Mouse (Mus musculus): Measurements from ENCODE around the gene Timp2. TPM values are rescaled to one million over a fixed set of nuclear protein-coding genes. Genes with fewer than 3 reads are reported as not detected.
A peak's percentile ranks its signal among the peaks of the same experiment; 100 is the strongest.
"Not testable (repeated sequence)": the region's sequence is repeated elsewhere in the genome, so short reads cannot be mapped to it uniquely, and the experiment has no call there.

Timp2 gene
- polyA plus RNA-seq, 1 experiment from 2014 or later, result 38.9 TPM

DNA sequence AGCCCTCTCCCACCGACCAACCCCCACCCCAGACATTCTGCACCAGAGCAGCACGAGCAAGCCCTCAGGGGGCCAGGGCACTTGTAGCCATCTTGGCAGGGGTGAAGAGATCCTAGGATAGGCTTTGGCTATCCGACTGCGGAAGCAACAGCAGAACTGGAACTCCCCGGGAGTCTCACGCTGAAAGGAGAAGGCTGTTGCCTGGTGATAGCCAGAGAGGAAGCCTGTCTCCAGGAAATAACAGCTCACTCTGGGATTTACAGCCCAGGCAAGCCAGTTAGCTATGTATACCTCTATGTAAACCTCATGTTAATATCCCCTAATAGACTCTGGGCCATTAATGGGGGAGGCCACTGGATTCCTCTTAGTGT lies 45.0 kb upstream of the Timp2 start:
- H3K4me3 ChIP-seq (ENCODE audit: low read depth, low read length), result peak overlapping the region; percentile 44
- peaks cover 41% of the 10 kb centered on the region for H3K36me3 ChIP-seq (ENCODE audit: control insufficient read depth, insufficient read depth)
- peaks cover 9% of the 10 kb centered on the region; the same call in 1 of the 2 replicates for H3K4me1 ChIP-seq (replicated peaks; ENCODE audit: control insufficient read depth, insufficient read depth, low read length)
- WGBS, result 7% methylated on average over 6 of the region's 6 CpGs
- H3K27me3 ChIP-seq (replicated peaks; ENCODE audit: control insufficient read depth, insufficient read depth, low read length), result no peaks in the 10 kb centered on the region
- H3K9ac ChIP-seq (ENCODE audit: low read depth, low read length), result peak overlapping the region; percentile 56
- H3K27ac ChIP-seq (ENCODE audit: low read depth, low read length), result peak overlapping the region; percentile 93
- H3K9me3 ChIP-seq (ENCODE audit: control insufficient read depth), result no peaks in the 10 kb centered on the region
- TF ChIP-seq CTCF (IDR thresholded peaks at IDR 0.05; ENCODE audit: low read depth), result no peak
- ATAC-seq, result 0 out of 2 replicates have a peak, but pooled peaks have one; percentile 4
- peak overlapping the region; percentile 84 for H3K4me2 ChIP-seq (replicated peaks; ENCODE audit: low read depth)

DNA sequence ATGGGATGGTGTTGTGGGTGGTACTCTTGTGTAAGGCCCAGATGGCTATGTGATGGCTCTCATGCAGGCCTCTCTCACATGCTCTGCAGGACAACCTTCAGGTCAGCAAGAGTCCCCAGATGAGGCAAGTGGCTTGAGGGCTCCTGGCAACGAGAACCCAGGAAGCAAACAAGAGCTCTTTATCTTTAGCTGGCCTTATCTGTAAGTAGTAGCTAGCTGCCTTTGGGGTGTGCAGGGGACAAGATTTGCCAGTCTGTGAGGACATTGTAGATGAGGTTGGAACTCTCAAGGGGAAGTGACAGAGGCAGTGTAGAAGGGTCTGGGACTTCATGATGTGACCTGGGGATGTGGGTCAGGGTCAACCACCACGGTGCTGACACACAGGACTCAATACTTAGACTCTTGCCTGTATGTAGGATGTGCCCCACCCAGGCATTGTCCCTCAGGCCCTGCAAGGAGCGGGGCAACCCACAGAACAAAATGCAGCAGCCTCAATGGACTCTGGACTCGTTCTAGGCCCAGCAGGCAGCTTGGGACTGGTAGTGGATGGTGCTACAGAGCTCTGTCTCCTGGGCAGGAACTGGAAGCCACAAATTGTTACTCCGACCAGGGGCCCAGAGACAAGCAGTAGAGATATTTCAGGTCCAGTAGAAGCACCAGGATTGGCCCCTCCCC lies 44.5 kb upstream of the Timp2 start:
- no peak for TF ChIP-seq CTCF (IDR thresholded peaks at IDR 0.05; ENCODE audit: low read depth)
- Histone ChIP-seq H3K4me2 (replicated peaks; ENCODE audit: low read depth) (peak overlapping the region; percentile 84), H3K27me3 (replicated peaks; ENCODE audit: control insufficient read depth, insufficient read depth, low read length) (no peaks in the 10 kb centered on the region), H3K27ac (ENCODE audit: low read depth, low read length) (peak overlapping the region; percentile 93), H3K9ac (ENCODE audit: low read depth, low read length) (peak overlapping the region; percentile 56; the same call in 1 of the 2 replicates), H3K4me3 (ENCODE audit: low read depth, low read length) (peak overlapping the region; percentile 44), H3K36me3 (ENCODE audit: control insufficient read depth, insufficient read depth) (peaks cover 43% of the 10 kb centered on the region), H3K4me1 (replicated peaks; ENCODE audit: control insufficient read depth, insufficient read depth, low read length) (peaks cover 9% of the 10 kb centered on the region; the same call in 1 of the 2 replicates), H3K9me3 (ENCODE audit: control insufficient read depth) (no peaks in the 10 kb centered on the region)
- 27% methylated on average over 5 of the region's 5 CpGs for WGBS
- peak; percentile 58 for ATAC-seq

DNA sequence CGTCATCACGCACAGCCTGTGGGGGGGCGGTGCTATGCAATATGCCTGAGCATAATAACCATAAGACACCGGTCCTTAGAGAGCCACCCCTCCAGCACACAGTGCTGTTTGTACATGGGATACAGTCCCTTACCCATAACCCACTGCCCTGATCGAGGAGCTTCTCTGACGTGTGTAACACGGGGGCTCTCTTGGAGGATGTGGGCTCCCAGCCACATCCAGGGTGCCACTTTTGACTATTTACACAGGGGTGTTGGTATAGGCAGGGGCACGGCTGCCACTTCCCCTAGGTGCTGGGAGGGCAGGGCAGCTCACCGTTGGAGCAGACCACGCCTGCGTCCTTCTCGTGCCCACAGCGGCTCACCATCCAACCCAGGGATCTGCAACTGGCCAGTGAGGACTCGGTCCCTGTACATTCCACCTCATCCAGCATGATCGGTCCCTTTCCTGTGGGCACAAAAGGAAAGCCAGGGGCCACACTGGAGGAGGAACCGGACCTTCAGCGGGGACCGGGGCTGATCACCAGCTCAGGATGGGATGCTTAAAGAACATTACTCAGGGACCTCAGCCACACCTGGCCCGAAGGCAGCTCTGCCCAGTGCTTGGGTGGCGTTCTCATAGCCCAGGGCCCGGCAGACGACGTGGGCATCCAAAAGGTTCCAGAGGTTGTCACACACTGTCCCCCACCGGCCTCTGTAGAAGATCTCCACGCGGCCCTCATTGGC lies 42.4 kb upstream of the Timp2 start:
- Histone ChIP-seq H3K36me3 (ENCODE audit: control insufficient read depth, insufficient read depth) (peaks cover 63% of the 10 kb centered on the region), H3K9ac (ENCODE audit: low read depth, low read length) (no peak overlapping the region), H3K27ac (ENCODE audit: low read depth, low read length) (no peak overlapping the region), H3K4me3 (ENCODE audit: low read depth, low read length) (no peak overlapping the region), H3K27me3 (replicated peaks; ENCODE audit: control insufficient read depth, insufficient read depth, low read length) (no peaks in the 10 kb centered on the region), H3K9me3 (ENCODE audit: control insufficient read depth) (no peaks in the 10 kb centered on the region), H3K4me1 (replicated peaks; ENCODE audit: control insufficient read depth, insufficient read depth, low read length) (peaks cover 9% of the 10 kb centered on the region; the same call in 1 of the 2 replicates), H3K4me2 (replicated peaks; ENCODE audit: low read depth) (no peak overlapping the region)
- WGBS, result 90% methylated on average over 26 of the region's 26 CpGs
- ATAC-seq, result no peak
- no peak for TF ChIP-seq CTCF (IDR thresholded peaks at IDR 0.05; ENCODE audit: low read depth)

DNA sequence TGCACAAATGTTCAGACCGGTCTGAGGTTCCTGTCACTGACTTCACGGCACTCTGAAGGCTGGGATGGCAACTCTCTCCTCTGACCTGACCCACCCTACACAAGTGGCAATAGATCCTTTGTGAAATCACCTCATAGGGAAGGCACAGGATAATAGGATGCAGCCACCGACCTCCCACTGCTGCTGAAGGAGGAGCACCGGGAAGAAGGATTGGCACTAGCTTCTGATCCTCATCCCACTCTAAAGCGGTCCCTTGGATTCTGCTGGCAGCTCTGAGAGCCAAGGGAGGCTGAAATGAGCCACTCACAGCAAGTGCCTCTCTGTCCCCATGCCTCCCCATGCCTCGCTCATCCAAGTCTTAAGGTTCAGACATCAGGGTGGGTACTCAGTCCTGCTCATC lies 39.0 kb upstream of the Timp2 start:
- Histone ChIP-seq H3K9me3 (ENCODE audit: control insufficient read depth) (no peaks in the 10 kb centered on the region), H3K4me3 (ENCODE audit: low read depth, low read length) (no peak overlapping the region), H3K27me3 (replicated peaks; ENCODE audit: control insufficient read depth, insufficient read depth, low read length) (no peaks in the 10 kb centered on the region), H3K9ac (ENCODE audit: low read depth, low read length) (no peak overlapping the region), H3K36me3 (ENCODE audit: control insufficient read depth, insufficient read depth) (peaks cover 74% of the 10 kb centered on the region), H3K27ac (ENCODE audit: low read depth, low read length) (no peak overlapping the region), H3K4me1 (replicated peaks; ENCODE audit: control insufficient read depth, insufficient read depth, low read length) (0 out of 2 replicates have a peak, but pooled peaks cover 2% of the 10 kb centered on the region), H3K4me2 (replicated peaks; ENCODE audit: low read depth) (no peak overlapping the region)
- no peak for TF ChIP-seq CTCF (IDR thresholded peaks at IDR 0.05; ENCODE audit: low read depth)
- ATAC-seq, result no peak
- WGBS, result 70% methylated on average over 6 of the region's 6 CpGs

DNA sequence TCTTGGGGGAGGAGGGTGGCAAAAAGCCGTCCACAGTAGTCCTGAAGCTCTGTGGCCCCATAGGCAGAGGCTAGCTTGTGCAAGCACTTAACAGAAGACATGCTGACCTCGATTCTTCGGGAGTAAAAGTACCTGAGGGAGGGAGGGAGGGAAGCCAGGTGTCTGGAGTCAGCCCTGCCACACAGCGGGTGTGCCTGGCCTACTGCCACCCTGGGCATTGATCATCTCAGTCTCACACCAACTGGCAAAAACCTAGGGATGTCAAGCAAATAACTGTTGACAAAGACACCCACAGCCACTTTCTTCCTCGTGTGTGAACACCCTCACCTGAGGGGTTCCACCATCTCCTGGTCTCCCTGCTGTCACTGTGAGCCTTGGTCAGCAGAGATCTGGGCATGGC lies 38.5 kb upstream of the Timp2 start:
- no peak for ATAC-seq
- Histone ChIP-seq H3K9ac (ENCODE audit: low read depth, low read length) (no peak overlapping the region), H3K9me3 (ENCODE audit: control insufficient read depth) (no peaks in the 10 kb centered on the region), H3K27ac (ENCODE audit: low read depth, low read length) (no peak overlapping the region), H3K4me1 (replicated peaks; ENCODE audit: control insufficient read depth, insufficient read depth, low read length) (no peaks in the 10 kb centered on the region), H3K27me3 (replicated peaks; ENCODE audit: control insufficient read depth, insufficient read depth, low read length) (no peaks in the 10 kb centered on the region), H3K4me3 (ENCODE audit: low read depth, low read length) (no peak overlapping the region), H3K36me3 (ENCODE audit: control insufficient read depth, insufficient read depth) (peaks cover 71% of the 10 kb centered on the region), H3K4me2 (replicated peaks; ENCODE audit: low read depth) (no peak overlapping the region)
- 77% methylated on average over 5 of the region's 5 CpGs for WGBS
- no peak for TF ChIP-seq CTCF (IDR thresholded peaks at IDR 0.05; ENCODE audit: low read depth)

DNA sequence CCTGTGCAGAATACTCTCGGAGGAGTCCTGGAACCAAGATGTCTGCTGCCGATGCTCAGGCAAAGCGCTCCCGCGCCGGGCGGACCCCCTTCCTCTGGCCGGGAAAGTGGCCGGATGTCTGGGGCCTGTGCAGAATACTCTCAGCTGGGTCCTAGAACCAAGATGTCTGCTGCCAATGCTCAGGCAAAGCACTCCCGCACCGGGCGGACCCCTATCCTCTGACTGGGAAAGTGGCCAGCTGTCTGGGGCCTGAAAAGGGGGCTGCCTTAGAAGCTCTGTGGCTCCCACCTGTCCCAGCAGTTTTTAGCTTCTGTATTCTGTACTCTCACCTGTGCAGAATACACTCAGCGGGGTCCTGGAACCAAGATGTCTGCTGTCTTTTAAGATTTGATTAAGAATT lies 32.3 kb upstream of the Timp2 start:
- not testable (repeated sequence) for H3K9ac ChIP-seq (ENCODE audit: low read depth, low read length); H3K4me2 ChIP-seq (replicated peaks; ENCODE audit: low read depth); H3K27ac ChIP-seq (ENCODE audit: low read depth, low read length); H3K36me3 ChIP-seq (ENCODE audit: control insufficient read depth, insufficient read depth); H3K9me3 ChIP-seq (ENCODE audit: control insufficient read depth); H3K4me1 ChIP-seq (replicated peaks; ENCODE audit: control insufficient read depth, insufficient read depth, low read length); ATAC-seq; H3K27me3 ChIP-seq (replicated peaks; ENCODE audit: control insufficient read depth, insufficient read depth, low read length); H3K4me3 ChIP-seq (ENCODE audit: low read depth, low read length)
- 93% methylated on average over 13 of the region's 13 CpGs for WGBS

All from intestine, postnatal 0 days (tissue).